Mouse (Mus musculus) duodenum, adult 2 months (tissue): ENCODE measurements around the gene Tcerg1l. TPM values are rescaled to one million over a fixed set of nuclear protein-coding genes. Genes with fewer than 3 reads are reported as not detected.

Source experiments
- polyA plus RNA-seq: library from polyadenylated mRNA; depleted of rRNA; stranded (reverse); fragments of >200 nt; gene quantifications from 2 replicates; pipeline ENCODE4 v1.2.3, GENCODE M21; 2012; ENCODE audit warnings: low replicate concordance; rRNA removed

The Tcerg1l gene
- polyA plus RNA-seq: 0.24 and 0.37 TPM in 2 replicates

GRCm38 (mm10) chr7:138397485-138398181 lies at the start of gene Tcerg1l:
Tcerg1l (minus strand) TSS chr7:138397730.

